Mouse (Mus musculus) ES-Bruce4 (cell line): ENCODE data around the gene Arhgap6.

Experiments used
- CTCF ChIP-seq: IDR thresholded peaks from one replicate; pipeline ENCODE4 v1.8.1; 2011; ENCODE audit warnings: low read depth, low read length
- EP300 ChIP-seq: IDR thresholded peaks from 2 replicates; pipeline ENCODE4 v1.6.1; 2011; ENCODE audit warnings: low read depth, low read length; ENCODE audit not compliant: insufficient read depth
- POLR2A ChIP-seq: IDR thresholded peaks from one replicate; pipeline ENCODE4 v1.8.1; 2011; ENCODE audit warnings: low read length; ENCODE audit not compliant: insufficient read depth

DNA sequence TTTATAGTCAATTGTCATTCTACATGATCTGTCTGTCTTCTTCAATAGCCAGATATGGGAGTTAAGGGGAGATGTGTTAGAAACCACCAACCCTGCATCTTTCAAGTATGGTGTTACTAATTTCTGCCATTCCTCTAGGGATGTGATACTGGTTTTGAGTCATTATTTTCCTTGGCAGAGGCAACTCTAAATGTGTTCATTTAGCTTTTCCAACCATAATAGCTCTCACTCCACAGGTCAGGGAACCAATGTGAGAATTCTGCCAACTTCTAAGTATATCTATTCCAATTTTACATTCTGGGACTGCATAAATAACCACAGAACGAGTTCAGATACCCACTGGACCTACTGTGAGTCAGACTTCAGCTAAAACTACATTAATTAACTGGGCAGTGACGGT lies 47.9 kb upstream of the Arhgap6 start:
- TF ChIP-seq EP300 (no peak), CTCF (no peak), POLR2A (no peak)
